In genomic region chr10:9880070-9880728, GRCm38 (mm10) we compare ENCODE assay signal across 13 mouse cellular contexts. TPM values are rescaled to one million over a fixed set of nuclear protein-coding genes. Genes with fewer than 3 reads are reported as not detected.
DNase-seq lines count a peak whose midpoint lies in the region; ATAC-seq lines count a peak whose summit lies in the region.
"Had no signal": no experiment of that assay in that cellular context is flagged by ENCODE, and none has a peak within 500 bp of the region (broad histone marks: within the 10 kb centered on the region; RNA-seq: fewer than 3 reads in every experiment).

No protein-coding gene starts in this region.

- H3K27me3 ChIP-seq in liver, embryonic 15.5 days: no peaks in the 10 kb centered on the region
- H3K27me3 ChIP-seq in liver, embryonic 16.5 days (ENCODE audit: control insufficient read depth, insufficient read depth, low read depth, low read length): no peaks in the 10 kb centered on the region
- H3K27me3 ChIP-seq in splenic B cell, adult 2 months (ENCODE audit: control insufficient read depth, insufficient read depth, low read length, poor library complexity, severe bottlenecking): no peaks in the 10 kb centered on the region

- H3K4me3 ChIP-seq in liver, embryonic 15.5 days (replicated peaks): no peak overlapping the region
- no peak overlapping the region for H3K4me3 ChIP-seq in liver, embryonic 16.5 days (ENCODE audit: low read depth, low read length)

- DNase-seq in liver: no peak
- DNase-seq in NIH3T3 (ENCODE audit: low read depth): peak; percentile 36
- peak; percentile 23 for DNase-seq in splenic B cell, adult 2 months (ENCODE audit: low read depth, low spot score)
- no peak for DNase-seq in adipocyte (ENCODE audit: low spot score)
- no peak for DNase-seq in spleen, adult 12 weeks (ENCODE audit: low spot score)
- DNase-seq: gastrocnemius, postnatal 36 days; heart, postnatal 10 days; kidney, postnatal 36 days; lung, adult 2 months; spleen, adult 18-20 months had no signal

- 0 out of 2 replicates have a peak overlapping the region, but pooled peaks have one; percentile 19 for H3K27ac ChIP-seq in liver, embryonic 15.5 days (replicated peaks)
- H3K27ac ChIP-seq in liver, embryonic 16.5 days (ENCODE audit: low read length): no peak overlapping the region

- no peak for ATAC-seq in liver, embryonic 15.5 days (ENCODE audit: insufficient read depth)
- 0 out of 2 replicates have a peak, but pooled peaks have one; percentile 16 for ATAC-seq in liver, embryonic 16.5 days (ENCODE audit: low read depth)
- ATAC-seq: forebrain, embryonic 16.5 days had no signal

- WGBS in liver, embryonic 15.5 days (ENCODE audit: insufficient replicate concordance): 33% methylated on average over 6 of the region's 6 CpGs
- 36% methylated on average over 6 of the region's 6 CpGs for WGBS in liver, embryonic 16.5 days (ENCODE audit: insufficient replicate concordance)

- H3K9me3 ChIP-seq in liver, embryonic 15.5 days (replicated peaks): no peaks in the 10 kb centered on the region
- H3K9me3 ChIP-seq in liver, embryonic 16.5 days (replicated peaks; ENCODE audit: control insufficient read depth, low read length): no peaks in the 10 kb centered on the region

- no peaks in the 10 kb centered on the region for H3K36me3 ChIP-seq in liver, embryonic 15.5 days (replicated peaks)
- H3K36me3 ChIP-seq in liver, embryonic 16.5 days (ENCODE audit: control insufficient read depth, insufficient read depth): no peaks in the 10 kb centered on the region
- H3K36me3 ChIP-seq in splenic B cell, adult 2 months (ENCODE audit: control insufficient read depth, insufficient read depth, low read length, poor library complexity, severe bottlenecking): no peaks in the 10 kb centered on the region; the same call in 1 of the 2 replicates

- no peak overlapping the region for H3K4me2 ChIP-seq in liver, embryonic 15.5 days
- H3K4me2 ChIP-seq in liver, embryonic 16.5 days (ENCODE audit: low read depth, low read length): no peak overlapping the region

- H3K4me1 ChIP-seq in liver, embryonic 15.5 days (replicated peaks): peaks cover 6% of the 10 kb centered on the region; the same call in 1 of the 2 replicates
- no peaks in the 10 kb centered on the region for H3K4me1 ChIP-seq in liver, embryonic 16.5 days (ENCODE audit: control insufficient read depth, low read depth, low read length)

- no peak overlapping the region for H3K9ac ChIP-seq in liver, embryonic 15.5 days
- no peak overlapping the region for H3K9ac ChIP-seq in liver, embryonic 16.5 days (ENCODE audit: low read depth, low read length)

RNA-seq across cellular contexts. Expression of gene Stxbp5, which starts 20.7 kb away (rescaled TPM):
- 2.4 and 3.2 TPM in 2 replicates for polyA plus RNA-seq in liver, embryonic 15.5 days (2015; fragmentation: Nextera tagmentation; extraction: Ambion mirVana)
- polyA plus RNA-seq in liver, embryonic 16.5 days (2015; fragmentation: Nextera tagmentation; extraction: Ambion mirVana): 1.4 and 2.2 TPM in 2 replicates

Comparison
In these comparisons a context has a peak if more than half of its experiments do, and no peak if none do; other contexts are left out.
1. DNase-seq: peak in NIH3T3 (single experiment) and splenic B cell, adult 2 months (single experiment); none in liver (single experiment), adipocyte (single experiment) and spleen, adult 12 weeks (single experiment).